19 mouse cellular contexts compared by ENCODE assay signal in genomic region chr13:76256350-76256749, GRCm38 (mm10). TPM values are rescaled to one million over a fixed set of nuclear protein-coding genes. Genes with fewer than 3 reads are reported as not detected.
A peak's percentile ranks its signal among the peaks of the same experiment; 100 is the strongest.
DNase-seq lines count a peak whose midpoint lies in the region; ATAC-seq and TF ChIP-seq lines count a peak whose summit lies in the region.
"Had no signal": no experiment of that assay in that cellular context is flagged by ENCODE, and none has a peak within 500 bp of the region (broad histone marks: within the 10 kb centered on the region; RNA-seq: fewer than 3 reads in every experiment).

No protein-coding gene starts in this region.

- H3K27ac ChIP-seq in liver, adult 2 months (replicated peaks; ENCODE audit: insufficient read depth, low read depth, low read length), result no peak overlapping the region
- H3K27ac ChIP-seq in left cerebral cortex, adult 2 months, result no peak overlapping the region
- H3K27ac ChIP-seq: embryonic facial prominence, embryonic 12.5 days; heart, embryonic 15.5 days; hindbrain, postnatal 0 days; liver, embryonic 15.5 days had no signal

- TF ChIP-seq POLR2A in liver, adult 2 months (IDR thresholded peaks at IDR 0.05; ENCODE audit: extremely low read depth, insufficient read depth, low read length), result no peak

- no peaks in the 10 kb centered on the region for H3K36me3 ChIP-seq in liver, adult 2 months (ENCODE audit: control insufficient read depth, insufficient read depth, low read length)
- H3K36me3 ChIP-seq: embryonic facial prominence, embryonic 12.5 days; heart, embryonic 15.5 days; liver, embryonic 15.5 days had no signal

- H3K4me1 ChIP-seq in liver, adult 2 months (ENCODE audit: control insufficient read depth, insufficient read depth, low read length), result peaks cover 4% of the 10 kb centered on the region; the same call in 1 of the 2 replicates
- H3K4me1 ChIP-seq: embryonic facial prominence, embryonic 12.5 days; heart, embryonic 15.5 days; liver, embryonic 15.5 days had no signal

- no peak overlapping the region for H3K4me3 ChIP-seq in liver, adult 2 months (ENCODE audit: insufficient read depth, low read depth, low read length)
- H3K4me3 ChIP-seq in left cerebral cortex, adult 2 months, result no peak overlapping the region
- H3K4me3 ChIP-seq: embryonic facial prominence, embryonic 12.5 days; heart, embryonic 15.5 days; liver, embryonic 15.5 days had no signal

- no peak overlapping the region for H3K9ac ChIP-seq in liver, adult 2 months (ENCODE audit: low read depth, low read length)
- H3K9ac ChIP-seq: embryonic facial prominence, embryonic 12.5 days; heart, embryonic 15.5 days; liver, embryonic 15.5 days had no signal

- H3K79me2 ChIP-seq in liver, adult 2 months (ENCODE audit: control insufficient read depth, insufficient read depth, low read length), result no peaks in the 10 kb centered on the region

- no peak for TF ChIP-seq CTCF in liver, adult 2 months (IDR thresholded peaks at IDR 0.05; ENCODE audit: low read depth, low read length)
- no peak for TF ChIP-seq CTCF in left cerebral cortex, adult 2 months (IDR thresholded peaks at IDR 0.05)

- peak; percentile 45 for DNase-seq in liver, adult 2 months (ENCODE audit: extremely low read depth, low read depth, low spot score)
- DNase-seq in liver, result no peak
- peak; percentile 3 for DNase-seq in CD4-positive, CD25-positive, alpha-beta regulatory T cell, adult 2 months (ENCODE audit: low read depth, low spot score)
- peak; percentile 13 for DNase-seq in c-Kit-positive CD71-negative TER-119-negative erythroid progenitor cells, embryonic 14.5 days (ENCODE audit: low read depth)
- no peak for DNase-seq in adrenal gland, adult 8-10 months
- no peak for DNase-seq in layer of hippocampus, adult 9-11 months
- no peak for DNase-seq in left cerebral cortex, adult 2 months (ENCODE audit: extremely low spot score in 1 of 2, low spot score in 2 of 2)
- DNase-seq: cerebellum, adult 2 months; right cerebral cortex, postnatal 4 days had no signal

- intact Hi-C loops in left cerebral cortex, adult 2 months (cut with DNase I), result no loop called here

- no peaks in the 10 kb centered on the region for H3K27me3 ChIP-seq in liver, adult 2 months (ENCODE audit: control insufficient read depth, insufficient read depth, low read length)
- H3K27me3 ChIP-seq: embryonic facial prominence, embryonic 12.5 days; heart, embryonic 15.5 days; liver, embryonic 15.5 days had no signal

- peak; percentile 54 for ATAC-seq in megakaryocyte progenitor cell, adult 5-6 weeks (replicated peaks; ENCODE audit: poor library complexity)
- ATAC-seq: activated CD4-positive, CD25-positive, alpha-beta regulatory T cell, adult 4 months; forebrain, embryonic 14.5 days; hindbrain, postnatal 0 days had no signal

- 54% methylated on average over 3 of the region's 3 CpGs for WGBS in liver, adult 2 months

RNA-seq across cellular contexts. Expression of gene Fam81b, which starts 48.5 kb away (rescaled TPM):
- not detected in 2 replicates for total RNA-seq in liver, adult 2 months (2014; rRNA removed)
- polyA plus RNA-seq in liver, adult 2 months (2012; rRNA removed), result not detected in 2 replicates
- total RNA-seq in megakaryocyte progenitor cell, adult 5-6 weeks (2015), result not detected in 2 replicates
- not detected in 2 replicates for total RNA-seq in megakaryocyte progenitor cell, adult 5-6 weeks (2017)
- not detected for total RNA-seq in adrenal gland, adult 8-10 months (2022)
- not detected for total RNA-seq in left cerebral cortex, adult 2 months (2021)
- total RNA-seq: gastrocnemius, postnatal 10 days; hindbrain, postnatal 0 days; layer of hippocampus, adult 8-10 months; left cerebral cortex, postnatal 25 days had no signal
- polyA plus RNA-seq: activated CD4-positive, CD25-positive, alpha-beta regulatory T cell, adult 4 months; embryonic facial prominence, embryonic 12.5 days; heart, embryonic 15.5 days; liver, embryonic 15.5 days had no signal

Comparison
In these comparisons a context has a peak if more than half of its experiments do, and no peak if none do; other contexts are left out.
1. DNase-seq: peak in liver, adult 2 months (single experiment), CD4-positive, CD25-positive, alpha-beta regulatory T cell, adult 2 months (single experiment) and c-Kit-positive CD71-negative TER-119-negative erythroid progenitor cells, embryonic 14.5 days (single experiment); none in liver (single experiment), adrenal gland, adult 8-10 months (single experiment), layer of hippocampus, adult 9-11 months (single experiment) and left cerebral cortex, adult 2 months (0 of 2).